Mouse (Mus musculus) liver, adult 2 months (tissue): ENCODE measurements around the gene Atxn1. TPM values are rescaled to one million over a fixed set of nuclear protein-coding genes. Genes with fewer than 3 reads are reported as not detected.

Experiments used
- DNase-seq: peaks from one replicate; pipeline ENCODE4 v3.0.0-alpha.2; 2011; ENCODE audit warnings: low read depth, low spot score; ENCODE audit errors: extremely low read depth
- H3K27ac ChIP-seq: fragments of 200-500 bp; replicated peaks from 2 replicates; pipeline ENCODE4 v1.5.1; 2012; ENCODE audit warnings: low read depth, mild to moderate bottlenecking, control low read depth, inconsistent platforms, low read length; ENCODE audit not compliant: insufficient read depth
- H3K27me3 ChIP-seq: fragments of 200-500 bp; 2 replicates; pipeline ENCODE4 v1.6.1; 2012; ENCODE audit warnings: mild to moderate bottlenecking, moderate library complexity, low read length, inconsistent platforms; ENCODE audit not compliant: control insufficient read depth, insufficient read depth
- H3K36me3 ChIP-seq: fragments of 200-500 bp; 2 replicates; pipeline ENCODE4 v1.6.1; 2012; ENCODE audit warnings: low read length, inconsistent platforms; ENCODE audit not compliant: control insufficient read depth, insufficient read depth
- H3K4me1 ChIP-seq: fragments of 200-500 bp; 2 replicates; pipeline ENCODE4 v1.6.1; 2011; ENCODE audit warnings: low read length; ENCODE audit not compliant: control insufficient read depth, insufficient read depth
- H3K4me3 ChIP-seq: fragments of 200-500 bp; 2 replicates; pipeline ENCODE4 v1.5.1; 2011; ENCODE audit warnings: low read depth, mild to moderate bottlenecking, control low read depth, low read length, moderate library complexity; ENCODE audit not compliant: insufficient read depth
- H3K79me2 ChIP-seq: fragments of 200-500 bp; 2 replicates; pipeline ENCODE4 v1.6.1; 2012; ENCODE audit warnings: inconsistent platforms, mild to moderate bottlenecking, low read length, moderate library complexity; ENCODE audit not compliant: control insufficient read depth, insufficient read depth
- H3K9ac ChIP-seq: fragments of 200-500 bp; 2 replicates; pipeline ENCODE4 v1.6.1; 2012; ENCODE audit warnings: low read depth, mild to moderate bottlenecking, control low read depth, inconsistent platforms, low read length
- CTCF ChIP-seq: fragments of 200-500 bp; IDR thresholded peaks from 2 replicates; pipeline ENCODE4 v1.5.1; 2011; ENCODE audit warnings: low read depth, low read length, control low read depth
- POLR2A ChIP-seq: fragments of 200-500 bp; IDR thresholded peaks from 2 replicates; pipeline ENCODE4 v1.6.1; 2011; ENCODE audit warnings: low read length, control low read depth; ENCODE audit not compliant: insufficient read depth; ENCODE audit errors: extremely low read depth
- WGBS: fragments of 180-500 bp; shearing (Covaris S2); methylation state at CpG from one replicate; pipeline ENCODE4 v1.1.7; 2018; 5-methylcytosine and 5-hydroxymethylcytosine counted together
- polyA plus RNA-seq: library from polyadenylated mRNA; depleted of rRNA; stranded (reverse); fragments of >200 nt; gene quantifications from 2 replicates; pipeline ENCODE4 v1.2.3, GENCODE M21; 2012
- total RNA-seq: library from RNA; depleted of rRNA; stranded (reverse); fragments of >200 nt; gene quantifications from 2 replicates; pipeline ENCODE4 v1.2.3, GENCODE M21; 2014

The Atxn1 gene
- total and polyA plus RNA-seq, 2 experiments: 7.7 to 7.8 TPM

- no peak overlapping the region for H3K9ac ChIP-seq
- H3K36me3 ChIP-seq: no peaks in the 10 kb centered on the region
- no peak overlapping the region for H3K4me3 ChIP-seq
- peak; percentile 85 for DNase-seq
- peaks cover 19% of the 10 kb centered on the region for H3K4me1 ChIP-seq
- peaks cover 22% of the 10 kb centered on the region; the same call in 1 of the 2 replicates for H3K79me2 ChIP-seq
- H3K27me3 ChIP-seq: no peaks in the 10 kb centered on the region
- no peak for TF ChIP-seq CTCF
- no peak for TF ChIP-seq POLR2A
- WGBS: 47% methylated on average over 2 of the region's 2 CpGs
- H3K27ac ChIP-seq: peak overlapping the region; percentile 2; the same call in 1 of the 2 replicates
Measured at GRCm38 (mm10) chr13:45915026-45915425, 49.8 kb downstream of the Atxn1 start.

GRCm38 (mm10) chr13:45914117-45914516 lies 50.7 kb downstream of the Atxn1 start:
- 93% methylated on average over 3 of the region's 3 CpGs for WGBS

GRCm38 (mm10) chr13:45911848-45912247 lies 53.0 kb downstream of the Atxn1 start:
- TF ChIP-seq CTCF: no peak
- TF ChIP-seq POLR2A: no peak
- peaks cover 30% of the 10 kb centered on the region for H3K4me1 ChIP-seq
- no peak overlapping the region for H3K27ac ChIP-seq
- H3K79me2 ChIP-seq: peaks cover 22% of the 10 kb centered on the region; the same call in 1 of the 2 replicates
- H3K9ac ChIP-seq: no peak overlapping the region
- no peaks in the 10 kb centered on the region for H3K36me3 ChIP-seq
- H3K4me3 ChIP-seq: no peak overlapping the region
- WGBS: 84% methylated on average over 7 of the region's 7 CpGs
- H3K27me3 ChIP-seq: no peaks in the 10 kb centered on the region
- DNase-seq: no peak

More at GRCm38 (mm10) chr13:45914117-45914516, 50.7 kb downstream of the Atxn1 start:
- Histone ChIP-seq H3K4me3 (no peak overlapping the region), H3K9ac (no peak overlapping the region), H3K27ac (no peak overlapping the region), H3K79me2 (peaks cover 22% of the 10 kb centered on the region; the same call in 1 of the 2 replicates), H3K27me3 (no peaks in the 10 kb centered on the region), H3K4me1 (peaks cover 19% of the 10 kb centered on the region), H3K36me3 (no peaks in the 10 kb centered on the region)
- DNase-seq: no peak
- no peak for TF ChIP-seq POLR2A
- TF ChIP-seq CTCF: no peak

- H3K79me2 ChIP-seq: peaks cover 18% of the 10 kb centered on the region; the same call in 1 of the 2 replicates
- TF ChIP-seq CTCF (no peak), POLR2A (no peak)
- H3K36me3 ChIP-seq: no peaks in the 10 kb centered on the region
- DNase-seq: no peak
- H3K27ac ChIP-seq: no peak overlapping the region
- H3K4me3 ChIP-seq: no peak overlapping the region
- H3K27me3 ChIP-seq: no peaks in the 10 kb centered on the region
- whole genome bisulfite sequencing: 89% methylated on average over 5 of the region's 5 CpGs
- H3K4me1 ChIP-seq: peaks cover 33% of the 10 kb centered on the region
- no peak overlapping the region for H3K9ac ChIP-seq
Measured at GRCm38 (mm10) chr13:45911069-45911468, 53.7 kb downstream of the Atxn1 start.

GRCm38 (mm10) chr13:45910348-45910747 lies 54.5 kb downstream of the Atxn1 start:
- no peaks in the 10 kb centered on the region for H3K27me3 ChIP-seq
- TF ChIP-seq CTCF: no peak
- TF ChIP-seq POLR2A: no peak
- no peak for DNase-seq
- WGBS: 95% methylated on average over 7 of the region's 7 CpGs
- H3K36me3 ChIP-seq: no peaks in the 10 kb centered on the region
- H3K9ac ChIP-seq: no peak overlapping the region
- peaks cover 27% of the 10 kb centered on the region for H3K4me1 ChIP-seq
- peaks cover 17% of the 10 kb centered on the region; the same call in 1 of the 2 replicates for H3K79me2 ChIP-seq
- H3K4me3 ChIP-seq: no peak overlapping the region
- no peak overlapping the region for H3K27ac ChIP-seq

GRCm38 (mm10) chr13:45907181-45907691 lies 57.6 kb downstream of the Atxn1 start:
- peak; percentile 83 for DNase-seq
- Histone ChIP-seq H3K4me1 (peaks cover 32% of the 10 kb centered on the region), H3K9ac (no peak overlapping the region), H3K79me2 (peaks cover 15% of the 10 kb centered on the region; the same call in 1 of the 2 replicates), H3K27me3 (no peaks in the 10 kb centered on the region), H3K27ac (peak overlapping the region; percentile 43), H3K4me3 (no peak overlapping the region), H3K36me3 (no peaks in the 10 kb centered on the region)
- no peak for TF ChIP-seq CTCF
- TF ChIP-seq POLR2A: no peak
- 26% methylated on average over 6 of the region's 6 CpGs for WGBS
